Mouse (Mus musculus): Measurements from ENCODE around the gene Tns1. TPM values are rescaled to one million over a fixed set of nuclear protein-coding genes. Genes with fewer than 3 reads are reported as not detected.

Gene Tns1
- polyA plus RNA-seq, 1 experiment: 781 TPM

- no peak for DNase-seq
- WGBS: 67% methylated on average over 4 of the region's 4 CpGs
- Histone ChIP-seq H3K4me3 (replicated peaks; ENCODE audit: extremely low read depth, low read depth, low read length) (no peak overlapping the region), H3K4me1 (ENCODE audit: control insufficient read depth, insufficient read depth, low read length) (peaks cover 11% of the 10 kb centered on the region; the same call in 1 of the 2 replicates)
- no peak for TF ChIP-seq POLR2A (IDR thresholded peaks at IDR 0.05; ENCODE audit: borderline replicate concordance, extremely low read depth, low read depth, low read length)
- TF ChIP-seq CTCF (IDR thresholded peaks at IDR 0.05; ENCODE audit: insufficient read depth, low read length): no peak
These were observed 68.7 kb downstream of the Tns1 start for GRCm38 (mm10) chr1:74055552-74055951.

- WGBS: 69% methylated on average over 3 of the region's 3 CpGs
- no peak for TF ChIP-seq CTCF (IDR thresholded peaks at IDR 0.05; ENCODE audit: insufficient read depth, low read length)
- TF ChIP-seq POLR2A (IDR thresholded peaks at IDR 0.05; ENCODE audit: borderline replicate concordance, extremely low read depth, low read depth, low read length): no peak
- Histone ChIP-seq H3K4me1 (ENCODE audit: control insufficient read depth, insufficient read depth, low read length) (peaks cover 11% of the 10 kb centered on the region; the same call in 1 of the 2 replicates), H3K4me3 (replicated peaks; ENCODE audit: extremely low read depth, low read depth, low read length) (no peak overlapping the region)
- DNase-seq: no peak
These were observed 69.8 kb downstream of the Tns1 start for GRCm38 (mm10) chr1:74054471-74054870.

GRCm38 (mm10) chr1:74054007-74054406, 70.2 kb downstream of the Tns1 start:
- no peak for DNase-seq
- 41% methylated on average over 7 of the region's 7 CpGs for WGBS
- peaks cover 11% of the 10 kb centered on the region; the same call in 1 of the 2 replicates for H3K4me1 ChIP-seq (ENCODE audit: control insufficient read depth, insufficient read depth, low read length)
- H3K4me3 ChIP-seq (replicated peaks; ENCODE audit: extremely low read depth, low read depth, low read length): no peak overlapping the region
- TF ChIP-seq POLR2A (IDR thresholded peaks at IDR 0.05; ENCODE audit: borderline replicate concordance, extremely low read depth, low read depth, low read length) (no peak), CTCF (IDR thresholded peaks at IDR 0.05; ENCODE audit: insufficient read depth, low read length) (no peak)

- no peak for DNase-seq
- TF ChIP-seq CTCF (IDR thresholded peaks at IDR 0.05; ENCODE audit: insufficient read depth, low read length) (no peak), POLR2A (IDR thresholded peaks at IDR 0.05; ENCODE audit: borderline replicate concordance, extremely low read depth, low read depth, low read length) (no peak)
- Histone ChIP-seq H3K4me1 (ENCODE audit: control insufficient read depth, insufficient read depth, low read length) (peaks cover 11% of the 10 kb centered on the region; the same call in 1 of the 2 replicates), H3K4me3 (replicated peaks; ENCODE audit: extremely low read depth, low read depth, low read length) (no peak overlapping the region)
- 62% methylated on average over 2 of the region's 2 CpGs for WGBS
These were observed 71.2 kb downstream of the Tns1 start for GRCm38 (mm10) chr1:74053068-74053467.

- TF ChIP-seq CTCF (IDR thresholded peaks at IDR 0.05; ENCODE audit: insufficient read depth, low read length): no peak
- WGBS: 31% methylated on average over 2 of the region's 2 CpGs
- no peak for DNase-seq
- Histone ChIP-seq H3K4me1 (ENCODE audit: control insufficient read depth, insufficient read depth, low read length) (peaks cover 13% of the 10 kb centered on the region), H3K4me3 (replicated peaks; ENCODE audit: extremely low read depth, low read depth, low read length) (no peak overlapping the region)
These were observed 72.9 kb downstream of the Tns1 start for GRCm38 (mm10) chr1:74051349-74051748.

- DNase-seq: no peak
- Histone ChIP-seq H3K4me1 (ENCODE audit: control insufficient read depth, insufficient read depth, low read length) (peaks cover 13% of the 10 kb centered on the region), H3K4me3 (replicated peaks; ENCODE audit: extremely low read depth, low read depth, low read length) (no peak overlapping the region)
- WGBS: 62% methylated on average over 17 of the region's 17 CpGs
- TF ChIP-seq POLR2A (IDR thresholded peaks at IDR 0.05; ENCODE audit: borderline replicate concordance, extremely low read depth, low read depth, low read length): no peak
These were observed 74.8 kb downstream of the Tns1 start for GRCm38 (mm10) chr1:74049430-74049829.

- TF ChIP-seq CTCF (IDR thresholded peaks at IDR 0.05; ENCODE audit: insufficient read depth, low read length): no peak
- no peak for TF ChIP-seq POLR2A (IDR thresholded peaks at IDR 0.05; ENCODE audit: borderline replicate concordance, extremely low read depth, low read depth, low read length)
- WGBS: 48% methylated on average over 6 of the region's 6 CpGs
- no peak for DNase-seq
- peaks cover 8% of the 10 kb centered on the region for H3K4me1 ChIP-seq (ENCODE audit: control insufficient read depth, insufficient read depth, low read length)
- no peak overlapping the region for H3K4me3 ChIP-seq (replicated peaks; ENCODE audit: extremely low read depth, low read depth, low read length)
These were observed 76.5 kb downstream of the Tns1 start for GRCm38 (mm10) chr1:74047722-74048121.

- H3K4me1 ChIP-seq (ENCODE audit: control insufficient read depth, insufficient read depth, low read length): peaks cover 6% of the 10 kb centered on the region
- TF ChIP-seq CTCF (IDR thresholded peaks at IDR 0.05; ENCODE audit: insufficient read depth, low read length) (no peak), POLR2A (IDR thresholded peaks at IDR 0.05; ENCODE audit: borderline replicate concordance, extremely low read depth, low read depth, low read length) (no peak)
- no peak overlapping the region for H3K4me3 ChIP-seq (replicated peaks; ENCODE audit: extremely low read depth, low read depth, low read length)
- no peak for DNase-seq
- WGBS: 20% methylated on average over 2 of the region's 2 CpGs
These were observed 76.9 kb downstream of the Tns1 start for GRCm38 (mm10) chr1:74047311-74047710.

GRCm38 (mm10) chr1:74045034-74045433, 79.2 kb downstream of the Tns1 start:
- TF ChIP-seq CTCF (IDR thresholded peaks at IDR 0.05; ENCODE audit: insufficient read depth, low read length): no peak
- no peak for TF ChIP-seq POLR2A (IDR thresholded peaks at IDR 0.05; ENCODE audit: borderline replicate concordance, extremely low read depth, low read depth, low read length)
- peaks cover 3% of the 10 kb centered on the region; the same call in 1 of the 2 replicates for H3K4me1 ChIP-seq (ENCODE audit: control insufficient read depth, insufficient read depth, low read length)
- H3K4me3 ChIP-seq (replicated peaks; ENCODE audit: extremely low read depth, low read depth, low read length): no peak overlapping the region
- no peak for DNase-seq
- WGBS: 81% methylated on average over 2 of the region's 2 CpGs

- WGBS: 69% methylated on average over 1 of the region's 1 CpGs
- TF ChIP-seq POLR2A (IDR thresholded peaks at IDR 0.05; ENCODE audit: borderline replicate concordance, extremely low read depth, low read depth, low read length): no peak
- no peak for TF ChIP-seq CTCF (IDR thresholded peaks at IDR 0.05; ENCODE audit: insufficient read depth, low read length)
- Histone ChIP-seq H3K4me3 (replicated peaks; ENCODE audit: extremely low read depth, low read depth, low read length) (no peak overlapping the region), H3K4me1 (ENCODE audit: control insufficient read depth, insufficient read depth, low read length) (peaks cover 3% of the 10 kb centered on the region; the same call in 1 of the 2 replicates)
- no peak for DNase-seq
These were observed 79.8 kb downstream of the Tns1 start for GRCm38 (mm10) chr1:74044421-74044820.

Data from lung, adult 2 months (tissue).